Mouse (Mus musculus): ENCODE data around the gene Eno1.

- no peak for TF ChIP-seq CTCF (IDR thresholded peaks at IDR 0.05; ENCODE audit: low read depth, low read length)
- TF ChIP-seq GATA1 (IDR thresholded peaks at IDR 0.05; ENCODE audit: borderline replicate concordance, low read length), result no peak
Observed at GRCm38 (mm10) chr4:150255181-150255580, 18.7 kb downstream of the Eno1 start.

Measured in G1E (cell line).